Mouse (Mus musculus): Measurements from ENCODE around the gene Cct4.
A peak's percentile ranks its signal among the peaks of the same experiment; 100 is the strongest.

Gene Cct4

GRCm38 (mm10) chr11:22982846-22983245 lies 7.5 kb upstream of the Cct4 start:
- no peak for DNase-seq (ENCODE audit: low spot score)

DNA sequence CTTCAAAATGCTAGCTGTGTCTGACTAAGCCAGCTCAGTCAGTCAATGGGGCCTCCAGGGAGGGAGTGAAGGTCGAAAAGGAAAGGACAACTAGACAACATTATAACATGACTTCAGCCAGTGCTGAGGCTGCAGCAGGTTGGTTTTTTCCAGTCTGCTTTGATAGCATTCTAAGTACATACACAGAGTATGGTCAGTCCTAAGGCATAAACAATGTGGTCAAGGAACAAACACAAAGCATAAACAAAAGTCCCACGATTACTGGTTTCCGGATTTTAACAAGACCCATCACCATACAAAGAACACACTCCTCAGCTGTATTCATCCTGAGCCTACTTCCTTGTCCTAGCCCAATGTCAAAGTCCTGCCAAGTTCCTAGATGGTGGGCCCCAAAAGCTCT lies 4.8 kb upstream of the Cct4 start:
- no peak for DNase-seq (ENCODE audit: low spot score)

DNA sequence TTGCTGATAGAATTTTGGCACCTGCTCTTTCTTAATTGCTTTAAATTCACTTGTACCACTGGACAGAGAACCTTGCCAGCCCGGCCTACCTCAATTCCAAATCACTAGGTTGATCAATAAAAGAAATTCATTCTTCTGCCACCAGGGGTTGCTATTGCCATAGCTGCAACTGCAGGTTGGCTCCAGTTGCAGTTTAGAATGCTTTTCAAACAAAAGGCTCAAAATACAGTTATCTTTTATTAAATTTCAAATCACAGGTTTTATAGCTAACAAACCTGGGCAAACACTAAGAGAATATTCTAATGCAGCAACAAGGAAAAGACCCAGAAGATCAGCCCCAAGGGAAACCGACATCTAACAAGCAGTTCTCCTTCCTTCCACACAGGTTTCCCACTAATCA lies 3.0 kb upstream of the Cct4 start:
- no peak for DNase-seq (ENCODE audit: low spot score)

GRCm38 (mm10) chr11:22989786-22990185 lies 533 bp upstream of the Cct4 start:
- no peak for DNase-seq (ENCODE audit: low spot score)

- DNase-seq (ENCODE audit: low spot score), result no peak
Observed at GRCm38 (mm10) chr11:22991218-22991835, 1.0 kb downstream of the Cct4 start.

GRCm38 (mm10) chr11:22994271-22994670 lies 4.0 kb downstream of the Cct4 start:
- DNase-seq (ENCODE audit: low spot score), result no peak

- no peak for DNase-seq (ENCODE audit: low spot score)
Observed at GRCm38 (mm10) chr11:22995461-22995860, 5.1 kb downstream of the Cct4 start.

- no peak for DNase-seq (ENCODE audit: low spot score)
Observed at GRCm38 (mm10) chr11:22998308-22998707, 8.0 kb downstream of the Cct4 start.

GRCm38 (mm10) chr11:23005276-23005675 lies 15.0 kb downstream of the Cct4 start:
- DNase-seq (ENCODE audit: low spot score), result no peak

DNA sequence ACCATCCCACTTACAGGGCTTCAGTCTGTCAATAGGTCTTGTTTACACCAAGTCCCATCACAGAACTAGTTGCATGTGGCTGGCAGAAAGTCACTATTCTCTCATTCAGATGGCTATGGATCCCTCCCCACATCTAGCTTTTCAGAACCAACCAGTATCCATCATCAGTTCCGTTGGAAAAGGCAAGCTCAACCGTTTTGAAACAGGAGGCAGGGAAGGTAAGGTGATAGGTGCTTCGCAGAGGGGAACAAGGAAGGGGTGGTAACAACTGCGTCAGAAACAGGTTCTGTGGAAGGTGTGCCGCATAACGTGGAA lies 16.8 kb downstream of the Cct4 start:
- no peak for DNase-seq (ENCODE audit: low spot score)

GRCm38 (mm10) chr11:23007481-23008180 lies 17.3 kb downstream of the Cct4 start, which contains the start of gene Fam161a:
Gene Fam161a (plus strand): TSS chr11:23007531.
- peak; percentile 88 for DNase-seq (ENCODE audit: low spot score)

- DNase-seq (ENCODE audit: low spot score), result peak; percentile 89
Observed at GRCm38 (mm10) chr11:23008181-23008823, 18.0 kb downstream of the Cct4 start.

- no peak for DNase-seq (ENCODE audit: low spot score)
Observed at GRCm38 (mm10) chr11:23008824-23009200, 18.5 kb downstream of the Cct4 start.

DNA sequence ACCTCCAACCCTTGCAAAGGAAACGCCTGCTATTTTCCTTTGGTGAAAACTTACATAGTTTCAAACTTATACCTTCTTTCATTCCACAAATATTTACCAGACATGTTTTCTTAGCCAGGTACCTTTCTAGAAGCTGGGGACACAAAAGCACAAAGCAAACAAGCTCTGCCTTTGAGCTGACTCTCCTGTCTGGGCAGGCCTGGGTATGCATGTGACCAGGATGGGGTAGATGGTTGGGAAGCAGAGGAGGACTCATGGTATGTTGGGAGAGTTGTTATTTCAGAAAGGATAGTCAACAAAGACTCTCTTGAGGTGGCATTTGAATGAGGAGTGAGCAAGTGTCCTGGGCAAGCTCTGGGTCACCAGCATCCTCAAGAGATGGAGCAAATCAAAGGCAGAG lies 22.8 kb downstream of the Cct4 start:
- no peak for DNase-seq (ENCODE audit: low spot score)

DNA sequence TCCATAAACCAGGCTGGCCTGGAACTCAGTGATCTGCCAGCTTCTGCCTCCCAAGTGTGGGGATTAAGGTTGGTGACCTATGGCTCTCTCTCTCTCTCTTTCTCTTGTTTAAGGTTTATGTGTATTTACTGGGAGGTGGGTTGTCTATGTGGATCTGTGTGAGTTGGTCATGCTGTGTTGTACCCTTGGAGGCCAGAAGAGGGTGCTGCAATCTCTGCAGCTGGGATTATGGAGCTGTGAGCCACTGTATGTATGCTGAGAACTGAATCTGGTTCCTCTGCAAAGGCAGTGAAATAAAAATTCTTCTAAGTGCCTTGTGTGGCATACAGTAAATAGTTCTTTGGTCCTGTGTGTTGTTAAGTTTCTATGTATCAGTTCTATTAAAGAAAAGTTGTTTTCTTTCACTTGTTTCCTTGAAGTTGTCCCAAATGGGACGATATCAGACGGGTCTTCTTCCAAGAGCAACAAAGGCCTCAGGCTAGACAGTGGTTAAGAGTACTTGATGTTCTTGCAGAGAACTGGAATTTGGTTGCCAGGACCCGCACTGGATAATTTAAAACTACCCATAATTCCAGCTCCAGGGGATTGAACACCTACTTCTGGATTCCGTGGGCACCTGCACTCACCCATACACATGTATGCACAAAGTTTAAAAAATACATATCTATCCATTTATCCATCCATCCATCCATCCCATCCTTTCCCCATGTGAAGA lies 23.4 kb downstream of the Cct4 start:
- no peak for DNase-seq (ENCODE audit: low spot score)

- DNase-seq (ENCODE audit: low spot score), result no peak
Observed at GRCm38 (mm10) chr11:23014996-23015395, 24.7 kb downstream of the Cct4 start.

- DNase-seq (ENCODE audit: low spot score), result no peak
Observed at GRCm38 (mm10) chr11:23017943-23018342, 27.6 kb downstream of the Cct4 start.

GRCm38 (mm10) chr11:23020116-23020770 lies 29.9 kb downstream of the Cct4 start:
- DNase-seq (ENCODE audit: low spot score), result no peak

GRCm38 (mm10) chr11:23020841-23021240 lies 30.5 kb downstream of the Cct4 start:
- DNase-seq (ENCODE audit: low spot score), result no peak

GRCm38 (mm10) chr11:23023155-23023554 lies 32.8 kb downstream of the Cct4 start:
- no peak for DNase-seq (ENCODE audit: low spot score)

GRCm38 (mm10) chr11:23024169-23024568 lies 33.9 kb downstream of the Cct4 start:
- no peak for DNase-seq (ENCODE audit: low spot score)

- DNase-seq (ENCODE audit: low spot score), result no peak
Observed at GRCm38 (mm10) chr11:23028957-23029356, 38.6 kb downstream of the Cct4 start.
